Mouse (Mus musculus): ENCODE results near the gene Antxrl. TPM values are rescaled to one million over a fixed set of nuclear protein-coding genes. Genes with fewer than 3 reads are reported as not detected.

Antxrl gene
- total RNA-seq, 4 experiments from 2014 or later: not detected

DNA sequence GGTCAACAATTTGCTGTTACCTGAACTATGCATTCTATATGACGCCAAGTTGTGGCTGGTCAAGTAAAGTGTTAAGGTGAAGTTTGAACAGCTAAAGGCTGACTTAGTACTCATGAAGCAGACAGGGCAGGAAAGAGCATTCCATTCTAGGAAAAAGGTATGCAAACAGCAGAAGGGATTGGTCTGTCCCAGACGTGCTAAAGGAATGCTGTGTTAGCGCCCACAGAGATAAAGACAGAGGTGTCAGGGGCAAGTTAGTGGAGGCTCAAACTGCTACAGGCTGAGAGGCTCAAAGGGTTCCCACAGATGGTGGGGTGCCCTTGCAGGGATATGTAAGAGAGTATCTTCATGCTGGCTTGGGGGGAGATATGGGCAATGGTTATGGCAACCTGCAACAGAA, 51.3 kb downstream of the Antxrl start:
- no peak for DNase-seq (ENCODE audit: low spot score in 2 of 2)

DNA sequence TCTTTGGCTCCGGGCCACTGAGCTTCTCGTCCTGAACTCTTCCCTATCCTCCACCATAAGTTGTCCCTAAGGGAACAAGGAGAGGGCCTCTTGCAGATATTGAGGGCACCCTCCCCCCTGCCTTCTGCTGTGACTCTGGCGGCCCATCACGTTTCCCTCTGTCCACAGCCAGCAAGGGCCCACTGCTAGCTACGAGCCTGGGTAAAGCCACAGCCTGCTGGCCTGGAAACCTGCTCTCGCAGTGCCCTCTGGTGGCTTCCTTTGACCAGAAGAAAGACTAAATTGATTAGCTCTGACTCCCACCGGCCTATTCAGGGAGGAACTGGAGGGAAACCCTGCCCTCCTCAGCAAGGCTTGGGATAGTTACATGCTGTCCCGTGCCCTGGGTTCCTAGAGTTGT, 52.4 kb downstream of the Antxrl start:
- DNase-seq (ENCODE audit: low spot score in 2 of 2): peak; percentile 46 to 50

DNA sequence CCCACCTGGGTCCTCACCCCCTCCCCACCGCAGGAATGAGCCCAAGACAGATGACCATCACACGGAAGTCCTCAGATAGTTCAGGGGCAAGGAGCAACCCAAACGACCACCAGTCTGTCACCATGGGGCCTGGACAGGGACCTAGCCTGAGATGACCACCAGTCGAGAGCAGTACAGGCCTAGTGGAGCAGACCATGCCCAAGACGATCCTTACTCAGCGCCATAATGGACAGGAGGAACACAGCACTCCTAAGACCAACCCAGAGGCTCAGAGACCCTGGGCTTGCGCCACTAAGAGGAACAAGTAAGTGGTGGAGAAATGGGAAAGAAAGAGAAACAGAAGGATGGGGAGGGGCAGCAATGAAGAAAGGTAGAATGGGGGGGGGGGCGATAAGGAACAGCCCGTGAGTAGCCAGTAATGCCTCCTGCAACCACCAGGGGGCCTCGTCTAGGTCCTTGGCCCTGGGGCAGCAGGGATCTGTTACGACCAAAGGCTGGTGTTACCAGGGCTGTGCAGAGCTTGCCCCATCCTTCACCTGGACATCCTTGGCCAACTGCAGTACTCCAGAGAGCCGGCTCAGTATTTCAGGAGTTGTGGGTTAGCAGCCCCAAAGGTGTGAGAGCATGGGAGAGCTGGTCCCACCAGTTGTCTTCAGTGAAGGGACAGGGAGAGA, 54.0 kb downstream of the Antxrl start:
- no peak for DNase-seq (ENCODE audit: low spot score in 2 of 2)

DNA sequence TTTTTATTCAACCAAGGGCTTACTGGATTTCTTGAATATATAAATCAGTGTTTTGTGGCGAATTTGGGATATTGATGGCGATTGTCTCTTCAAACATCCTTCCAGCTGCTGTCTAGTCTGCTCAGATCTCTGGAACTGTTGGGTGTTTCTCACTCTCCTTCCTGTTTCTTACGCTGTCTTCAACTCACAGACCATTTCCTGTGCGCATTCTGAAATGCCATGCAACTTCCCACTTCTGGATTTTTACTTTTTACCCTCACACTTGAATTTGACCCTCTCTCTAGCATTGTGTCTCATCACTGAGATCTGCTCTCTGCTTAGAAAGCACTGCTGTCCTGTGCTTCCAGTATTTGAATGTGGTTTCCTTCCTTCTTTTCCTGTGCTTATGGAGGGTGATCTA, 55.1 kb downstream of the Antxrl start:
- no peak for DNase-seq (ENCODE audit: low spot score in 2 of 2)

DNA sequence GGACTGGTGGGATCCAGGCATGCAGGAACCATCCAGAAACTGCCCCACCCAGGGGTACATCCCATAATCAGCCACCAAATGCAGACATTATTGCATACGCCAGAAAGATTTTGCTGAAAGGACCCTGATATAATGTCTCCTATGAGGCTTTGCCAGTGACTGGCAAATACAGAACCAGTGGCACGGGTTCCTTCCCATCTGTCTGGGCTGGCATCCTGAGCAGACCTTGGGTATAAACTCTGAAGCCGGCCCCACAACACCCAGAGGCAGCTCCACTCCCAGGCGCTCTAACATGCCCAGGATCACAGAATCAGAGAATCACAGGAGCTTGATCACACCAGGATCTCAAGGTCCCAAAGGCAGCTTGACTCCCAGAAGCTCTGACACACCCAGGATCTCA, 61.8 kb downstream of the Antxrl start:
- DNase-seq (ENCODE audit: low spot score in 2 of 2): no peak

DNA sequence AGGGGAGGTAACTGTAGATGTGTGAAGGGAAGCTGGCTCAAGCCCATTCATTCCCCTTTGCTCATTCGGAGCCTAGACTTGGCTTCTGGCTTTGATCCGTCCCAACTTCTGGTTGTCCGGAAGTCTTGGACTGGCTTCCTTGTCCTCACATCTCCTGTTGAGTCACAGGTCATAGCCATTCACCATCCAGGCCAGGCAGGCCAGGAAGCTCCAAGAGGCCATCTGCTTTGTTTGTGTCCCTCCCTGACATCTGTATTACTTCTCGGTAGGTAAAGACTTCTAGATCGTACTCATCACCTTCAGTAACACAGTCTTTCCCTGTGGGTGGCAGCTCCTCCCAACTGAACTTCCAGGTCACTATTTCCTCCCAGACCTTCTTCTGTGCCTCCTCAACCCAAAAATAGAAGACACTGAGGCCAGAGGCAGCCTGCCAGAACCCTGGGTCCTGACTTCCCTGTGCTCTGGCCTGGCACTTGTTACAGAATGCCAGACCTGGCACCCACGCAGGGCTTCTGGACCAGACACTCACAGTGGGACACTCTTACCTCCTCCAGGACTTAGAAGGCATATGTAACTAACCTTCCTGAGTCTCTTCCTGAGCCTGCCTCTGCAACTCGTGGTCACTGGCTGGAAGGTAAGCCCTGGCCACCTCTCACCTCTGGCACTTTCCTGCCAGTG, 66.7 kb downstream of the Antxrl start:
- DNase-seq (ENCODE audit: low spot score in 2 of 2): no peak

DNA sequence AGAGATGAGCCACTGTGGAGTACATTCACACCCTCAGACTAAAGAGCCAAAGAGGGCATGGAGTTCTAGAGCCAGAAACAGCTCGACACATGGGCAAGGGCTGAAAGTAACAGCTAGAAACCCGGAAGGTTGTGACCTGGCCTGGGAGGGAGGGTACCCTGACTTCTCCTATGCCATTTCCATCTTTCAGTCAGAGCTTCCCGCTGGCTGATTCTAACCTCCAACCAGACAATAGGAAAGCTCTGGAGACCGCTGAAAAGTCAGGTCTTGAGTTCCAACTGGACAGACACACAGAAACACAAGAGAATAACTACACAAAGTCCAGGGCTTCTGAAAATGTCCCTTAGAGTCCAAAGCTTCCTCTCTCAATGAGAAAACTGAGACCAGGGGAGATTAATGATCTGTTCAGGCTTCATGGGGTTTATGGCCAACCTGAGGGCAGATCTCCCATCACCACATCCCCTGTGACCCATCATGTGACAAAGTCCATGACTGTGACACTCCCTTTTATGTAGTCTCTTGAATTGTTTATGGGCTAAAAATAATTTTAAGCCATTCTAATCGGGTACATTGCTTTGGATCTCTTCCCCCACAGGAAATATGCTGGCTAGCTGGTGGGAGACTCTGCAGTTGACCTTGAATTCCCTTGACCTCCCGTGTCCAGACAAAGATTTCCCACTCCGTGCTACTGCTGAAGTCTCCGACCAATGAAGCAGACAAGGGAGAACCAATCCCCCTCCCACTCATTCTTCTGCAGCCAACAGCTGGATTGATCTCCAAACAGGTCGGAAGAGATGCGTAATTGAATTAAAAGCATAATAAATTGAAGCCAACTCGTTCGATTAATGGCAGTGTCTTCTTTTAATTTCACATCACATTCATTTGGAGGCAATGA, 67.8 kb downstream of the Antxrl start:
- no peak for DNase-seq (ENCODE audit: low spot score in 2 of 2)

DNA sequence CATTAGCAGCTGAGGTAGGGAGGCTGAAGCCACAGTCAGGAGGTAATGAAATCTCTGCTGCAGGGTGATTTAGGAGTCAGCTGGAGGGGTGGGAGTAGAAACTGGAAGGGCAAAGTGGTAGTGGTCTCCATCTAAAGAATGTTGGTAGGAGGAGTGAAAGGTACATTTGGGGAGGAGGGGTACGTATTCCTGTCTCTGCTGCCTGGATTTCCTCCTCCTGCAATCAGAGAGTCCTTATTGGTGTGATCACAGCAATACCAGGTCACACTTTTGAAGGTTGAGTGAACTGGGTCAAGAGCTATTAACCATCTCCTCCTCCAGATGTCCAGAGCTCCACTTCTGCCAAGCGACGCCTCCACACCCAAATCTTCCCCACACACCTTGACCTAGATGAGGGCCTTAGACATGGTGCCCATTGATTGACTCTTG, 68.4 kb downstream of the Antxrl start:
- DNase-seq (ENCODE audit: low spot score in 2 of 2): no peak

DNA sequence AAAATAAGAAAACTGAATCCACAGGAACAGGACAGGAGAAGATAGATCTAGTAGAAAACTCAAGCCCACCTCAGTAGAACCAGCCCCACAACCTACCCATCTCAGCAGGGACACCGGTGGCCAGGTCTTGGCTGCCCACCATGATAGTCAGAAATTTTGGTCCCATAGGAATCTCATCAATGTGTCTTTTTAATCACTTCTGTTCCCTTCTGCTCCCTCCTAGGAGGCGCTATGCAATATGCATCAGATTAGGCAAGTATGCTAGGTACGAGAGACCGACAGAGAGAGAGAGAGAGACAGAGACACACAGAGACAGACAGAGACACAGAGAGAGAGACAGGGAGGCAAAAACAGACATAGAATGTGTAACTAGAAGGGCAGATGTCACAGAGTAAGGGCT, 69.2 kb downstream of the Antxrl start:
- no peak for DNase-seq (ENCODE audit: low spot score in 2 of 2)

Other genes with a start within 250 kb of the Antxrl start
- 1 to 10 TPM in 2 of 4 experiments, under 1 TPM in 2; 0.39 to 1.3 (median 1.0) TPM for gene Gdf10, start 129.1 kb upstream of the Antxrl start, total RNA-seq (2022)
- gene Gdf2, start 111.7 kb upstream of the Antxrl start, total RNA-seq (2022): not detected
- not detected for gene Rbp3, start 98.7 kb upstream of the Antxrl start, total RNA-seq (2022)
- gene Zfp488, start 73.9 kb upstream of the Antxrl start, total RNA-seq (2022): under 1 TPM in 1 of 4 experiments, not detected in 3; 0.07 TPM
- gene Gm30083, start 37.5 kb upstream of the Antxrl start, total RNA-seq (2022): not detected
- gene Gm5460, start 35.9 kb upstream of the Antxrl start, total RNA-seq (2022): not detected
- gene Anxa8, start 33.3 kb downstream of the Antxrl start, total RNA-seq (2022): 1 to 10 TPM in 1 of 4 experiments, under 1 TPM in 2, not detected in 1; 0.53 to 1.4 (median 0.99) TPM
- gene A630023A22Rik, start 50.0 kb downstream of the Antxrl start, total RNA-seq (2022): not detected
- gene Npy4r, start 99.8 kb downstream of the Antxrl start, total RNA-seq (2022): under 1 TPM in 1 of 4 experiments, not detected in 3; 0.07 TPM
- gene Gprin2, start 148.9 kb downstream of the Antxrl start, total RNA-seq (2022): under 1 TPM in 2 of 4 experiments, not detected in 2; 0.02 to 0.03 TPM
- gene Syt15, start 166.9 kb downstream of the Antxrl start, total RNA-seq (2022): under 1 TPM; 0.29 to 0.58 (median 0.39) TPM